Mouse (Mus musculus) neutrophil, adult 5-6 weeks (primary cell): ENCODE results near the gene Ptprq. TPM values are rescaled to one million over a fixed set of nuclear protein-coding genes. Genes with fewer than 3 reads are reported as not detected.

ENCODE experiments used
- ATAC-seq: fragments of 151-379, 151-347 bp; 2 replicates; pipeline ENCODE4 v1.8.0; 2017; ENCODE audit warnings: mild to moderate bottlenecking, moderate TSS enrichment; ENCODE audit not compliant: insufficient number of reproducible peaks, poor library complexity, low FRiP score, severe bottlenecking; ENCODE audit errors: extremely low read depth
- total RNA-seq: library from RNA; stranded (forward); fragments of 200-1000 nt; gene quantifications from 2 replicates; pipeline ENCODE4 v1.2.3, GENCODE M21; 2017

Gene Ptprq
- total RNA-seq, 1 experiment from 2014 or later = not detected

DNA sequence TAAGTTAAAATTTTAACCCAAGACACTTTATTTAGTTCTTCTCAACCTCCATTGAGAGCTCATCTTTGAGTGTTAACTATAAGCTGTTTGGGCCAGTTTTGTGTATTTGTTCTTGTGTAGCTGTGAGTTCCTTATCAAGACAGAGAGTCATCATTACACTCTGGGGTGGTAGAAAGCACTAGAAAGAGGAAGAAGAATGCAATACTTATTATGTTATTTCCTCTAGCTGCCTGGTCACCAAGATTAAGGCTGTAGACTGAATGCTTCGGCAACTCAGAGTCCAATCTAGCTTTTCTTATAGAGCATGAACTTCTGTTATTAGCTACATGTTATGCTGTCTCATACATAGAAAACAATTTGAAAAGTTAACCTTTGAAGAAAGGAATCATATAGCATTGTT is 223.4 kb downstream of the Ptprq start:
- no peak for ATAC-seq

DNA sequence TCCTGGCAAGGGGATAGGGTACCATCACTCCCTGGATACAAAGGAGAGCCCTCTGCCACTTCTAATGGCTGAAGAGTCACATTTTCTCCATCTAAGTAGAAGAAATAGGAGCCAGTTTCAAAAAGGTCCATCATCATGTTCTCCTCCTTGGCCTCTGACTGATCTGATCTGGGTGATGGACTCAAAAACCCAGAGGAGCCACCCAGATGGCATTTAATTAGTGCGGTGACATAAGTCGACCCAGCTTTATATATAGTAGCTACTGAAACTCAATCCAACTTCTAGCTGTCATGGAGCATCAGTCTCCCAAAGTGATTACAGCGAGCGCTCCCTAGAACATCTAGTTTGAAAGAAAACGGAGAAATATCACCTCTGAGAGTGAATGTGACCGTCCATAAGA is 225.3 kb downstream of the Ptprq start, which contains the start of gene Myf6:
Gene Myf6 (minus strand): TSS at position 170 of the 400 bp plus-strand sequence.
- ATAC-seq = no peak

DNA sequence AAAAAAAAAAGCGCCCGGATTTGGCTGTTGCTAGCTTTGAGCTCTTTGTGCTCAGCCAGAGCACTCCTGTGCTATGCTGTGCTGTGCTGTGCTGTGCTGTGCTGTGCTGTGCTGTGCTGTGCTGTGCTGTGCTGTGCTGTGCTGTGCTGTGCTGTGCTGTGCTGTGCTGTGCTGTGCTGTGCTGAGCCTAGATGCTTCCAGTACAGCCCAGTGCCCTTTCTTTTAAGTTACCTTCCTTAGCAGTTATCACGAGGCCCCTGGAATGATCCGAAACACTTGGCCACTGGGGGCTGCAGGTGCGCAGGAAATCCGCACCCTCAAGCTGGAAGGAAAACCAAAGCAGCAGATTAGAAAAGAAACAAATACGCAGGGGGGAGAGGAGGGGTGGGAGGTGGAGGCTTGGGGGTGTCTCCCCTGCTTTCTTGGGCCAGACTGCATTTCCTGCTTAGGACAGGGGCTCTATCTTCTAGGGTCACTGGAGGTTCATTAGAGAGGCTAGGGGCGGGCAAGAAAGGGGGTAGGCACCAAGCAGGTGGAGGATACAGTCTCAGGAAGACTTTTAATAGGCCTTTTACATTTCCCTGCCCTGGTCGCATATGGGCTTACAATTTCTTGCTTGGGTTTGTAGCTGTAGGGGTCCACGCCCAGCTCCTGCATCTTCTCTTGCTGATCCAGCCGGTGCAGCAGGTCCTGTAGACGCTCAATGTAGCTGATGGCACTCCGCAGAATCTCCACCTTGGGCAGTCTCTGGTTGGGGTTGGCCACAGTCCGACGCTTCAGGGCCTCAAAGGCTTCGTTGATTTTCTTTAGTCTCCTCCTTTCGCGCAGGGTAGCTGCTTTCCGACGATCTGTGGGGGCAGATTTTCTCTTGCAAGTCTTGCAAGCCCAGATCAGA is 226.0 kb downstream of the Ptprq start:
- no peak for ATAC-seq

DNA sequence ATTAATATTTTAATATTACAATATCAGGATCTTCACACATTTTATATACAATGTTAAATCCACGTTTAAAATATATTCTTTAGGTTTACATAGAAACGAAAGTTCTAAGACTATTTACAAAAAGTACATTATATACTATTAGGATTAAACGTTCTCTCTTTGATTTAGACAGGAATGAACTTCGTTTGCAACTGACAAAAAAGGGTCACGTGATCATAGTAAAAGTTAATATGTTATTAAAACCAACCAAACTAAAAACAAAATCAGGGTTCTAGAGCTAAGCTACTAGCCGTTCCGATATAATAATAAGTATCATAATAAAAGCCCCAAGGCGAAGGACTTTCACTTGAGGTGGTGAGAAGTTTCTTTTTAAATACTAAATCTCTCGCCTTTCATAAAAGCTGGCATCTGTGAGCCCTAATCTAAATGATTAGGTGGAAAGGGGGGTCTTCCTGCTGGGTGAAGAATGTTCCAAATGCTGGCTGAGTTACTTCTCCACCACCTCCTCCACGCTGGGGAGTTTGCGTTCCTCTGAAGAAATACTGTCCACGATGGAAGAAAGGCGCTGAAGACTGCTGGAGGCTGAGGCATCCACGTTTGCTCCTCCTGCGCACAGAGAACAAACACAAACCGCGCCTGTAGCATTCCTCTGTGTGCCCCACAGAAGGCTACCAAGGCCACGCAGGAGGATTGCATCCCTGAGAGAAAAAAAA is 226.8 kb downstream of the Ptprq start:
- no peak for ATAC-seq

DNA sequence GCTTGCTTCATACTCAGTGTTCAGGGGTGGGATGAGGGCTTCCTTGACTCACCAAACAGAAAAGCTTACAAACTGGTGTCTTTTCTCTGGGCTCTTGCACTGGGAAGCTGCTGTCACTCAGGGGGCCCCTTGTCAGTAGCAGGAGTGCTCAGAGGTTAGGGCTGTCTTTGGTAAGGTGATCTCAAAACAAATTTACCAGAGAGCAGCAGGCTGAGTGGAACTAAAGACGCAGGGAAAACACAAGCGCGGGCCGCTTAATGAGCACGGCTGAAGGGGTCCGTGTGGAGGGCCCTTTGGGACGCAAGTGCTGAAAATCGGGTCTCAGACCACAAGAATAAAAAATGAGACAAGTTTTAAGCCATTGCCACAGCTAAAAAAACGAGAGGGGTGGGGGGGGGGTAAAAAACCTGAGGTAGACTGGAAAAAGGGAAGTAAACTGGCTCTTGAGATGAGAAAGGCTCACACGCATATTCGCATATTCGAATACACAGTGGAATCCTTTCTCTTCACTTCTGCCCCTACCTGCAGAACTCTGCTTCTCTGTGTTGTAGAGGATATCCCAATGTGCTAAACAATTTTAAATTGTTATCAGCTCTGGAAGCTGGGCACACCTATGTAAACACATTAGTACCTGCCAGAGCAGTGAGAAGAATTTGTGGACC is 231.1 kb downstream of the Ptprq start:
- ATAC-seq = no peak

GRCm38 (mm10) chr10:107486770-107487169 is 233.1 kb downstream of the Ptprq start:
- ATAC-seq = no peak

- no peak for ATAC-seq
These were observed 234.0 kb downstream of the Ptprq start, which contains the start of gene Myf5 for GRCm38 (mm10) chr10:107485870-107486269. Gene Myf5, minus strand, starts transcription at chr10:107486134.

DNA sequence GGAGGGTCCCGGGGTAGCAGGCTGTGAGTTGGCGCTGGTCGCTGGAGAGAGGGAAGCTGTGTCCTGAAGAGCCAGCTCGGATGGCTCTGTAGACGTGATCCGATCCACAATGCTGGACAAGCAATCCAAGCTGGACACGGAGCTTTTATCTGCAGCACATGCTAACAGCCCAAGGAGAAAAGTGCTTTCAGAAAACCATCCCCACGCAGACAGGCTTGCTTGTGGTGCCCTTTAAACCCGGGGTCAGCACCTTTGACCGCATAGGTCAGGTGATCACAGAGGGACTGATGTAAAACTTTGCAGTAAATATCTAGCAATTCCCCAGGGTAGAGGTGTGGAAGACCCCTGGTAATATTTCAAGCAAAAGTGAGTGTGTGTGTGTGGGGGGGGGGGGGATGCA is 235.8 kb downstream of the Ptprq start:
- no peak for ATAC-seq

DNA sequence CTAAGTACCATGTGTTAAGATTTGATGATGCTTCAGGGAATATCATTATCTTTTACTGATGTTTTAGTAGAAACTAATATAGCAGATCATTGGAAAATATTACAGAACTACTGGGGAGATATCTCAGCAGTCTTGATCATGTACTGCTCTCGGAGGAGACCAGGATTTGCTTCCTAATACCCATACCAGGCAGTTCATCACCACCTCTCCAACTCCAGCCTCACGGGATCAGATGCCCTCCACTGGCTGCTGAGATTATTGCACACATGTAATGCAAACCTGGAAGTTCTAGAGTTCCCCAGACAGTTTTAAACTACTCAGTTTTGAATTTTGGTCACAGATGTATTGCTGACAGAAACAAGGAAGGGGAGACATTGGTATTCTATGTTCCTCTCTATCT is 246.4 kb downstream of the Ptprq start:
- no peak for ATAC-seq

- ATAC-seq = no peak
These were observed 248.1 kb downstream of the Ptprq start for GRCm38 (mm10) chr10:107471712-107472111.

DNA sequence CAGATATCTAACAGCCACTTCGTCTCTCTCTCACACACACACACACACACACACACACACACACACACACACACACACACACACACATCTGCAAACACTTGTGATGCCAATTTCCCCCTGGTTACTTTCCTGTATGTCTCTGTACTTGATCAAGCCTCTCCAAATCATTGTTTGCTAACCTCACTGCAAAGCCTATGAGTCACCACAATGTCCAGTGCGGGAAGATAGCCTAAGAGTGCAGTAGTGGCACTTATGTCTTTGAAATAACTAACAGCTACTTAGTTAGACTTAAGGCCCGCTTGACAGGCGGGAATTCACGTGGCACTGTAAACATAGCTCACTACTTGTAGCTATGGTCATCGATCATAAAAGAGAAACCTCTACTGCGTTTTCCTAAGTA is 252.0 kb downstream of the Ptprq start:
- ATAC-seq = no peak

Other genes with a start within 250 kb of the Ptprq start
- not detected in 2 replicates for gene Myf5, start 233.9 kb downstream of the Ptprq start, total RNA-seq
- not detected in 2 replicates for gene Myf6, start 225.3 kb downstream of the Ptprq start, total RNA-seq
- gene Otogl, start 192.1 kb upstream of the Ptprq start, total RNA-seq = under 0.01 TPM in 1 of 2 replicates, not detected in the other